Mouse (Mus musculus): ENCODE measurements around the gene Hbb-bh2. TPM values are rescaled to one million over a fixed set of nuclear protein-coding genes. Genes with fewer than 3 reads are reported as not detected.
"Not testable (repeated sequence)": the region's sequence is repeated elsewhere in the genome, so short reads cannot be mapped to it uniquely, and the experiment has no call there.

The Hbb-bh2 gene
- total RNA-seq, 2 experiments from 2014 or later = not detected

DNA sequence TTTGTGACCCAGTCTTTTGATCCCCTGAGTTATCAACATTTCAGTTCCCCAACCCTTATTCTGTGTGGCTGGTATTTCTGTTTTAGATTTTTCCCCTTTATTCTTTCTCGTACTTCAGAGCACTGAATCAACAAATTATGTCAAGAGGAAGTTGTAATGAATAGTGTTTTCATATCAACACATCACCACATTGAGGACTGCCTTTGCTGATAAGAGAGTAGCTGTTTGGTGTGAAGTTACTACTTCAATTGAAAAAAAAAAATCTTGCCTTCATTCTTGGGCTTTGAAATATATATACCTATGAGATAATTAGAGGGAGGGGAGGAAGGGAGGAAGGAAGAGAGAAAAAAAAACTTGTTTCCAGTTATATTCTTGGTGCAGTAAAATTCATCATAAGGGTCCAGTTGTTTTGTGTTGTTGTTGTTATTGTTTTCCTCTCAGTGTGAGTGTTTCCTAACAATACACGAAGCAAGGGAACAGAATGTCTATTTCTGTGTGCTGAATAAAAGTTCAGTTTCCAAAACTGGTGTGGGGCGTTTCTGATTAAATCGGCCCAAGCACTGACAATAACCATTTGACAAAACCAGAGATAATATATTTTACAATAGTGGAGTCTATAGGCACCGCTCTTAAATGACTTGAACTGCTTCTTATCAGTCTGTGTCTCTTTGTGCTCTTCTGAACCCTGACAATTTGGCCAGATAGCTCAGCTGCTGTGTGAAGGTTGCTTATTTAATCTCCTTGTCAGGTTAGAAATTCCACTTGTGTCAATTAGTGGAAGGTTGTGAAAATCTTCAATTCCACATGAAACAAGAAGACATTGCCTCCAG is 31.1 kb downstream of the Hbb-bh2 start:
- Histone ChIP-seq H3K27ac (no peak overlapping the region), H3K4me3 (no peak overlapping the region)
- TF ChIP-seq CTCF (IDR thresholded peaks at IDR 0.05) = no peak
- DNase-seq = no peak
- intact Hi-C loops (cut with DNase I) = no loop called here

GRCm38 (mm10) chr7:103808120-103808519 is 32.2 kb downstream of the Hbb-bh2 start:
- H3K4me3 ChIP-seq; intact Hi-C loops (cut with DNase I); DNase-seq; H3K27ac ChIP-seq: not testable (repeated sequence)

GRCm38 (mm10) chr7:103806856-103807255 is 33.5 kb downstream of the Hbb-bh2 start:
- peak; percentile 45 for TF ChIP-seq CTCF (IDR thresholded peaks at IDR 0.05)
- intact Hi-C loops (cut with DNase I) = no loop called here
- no peak overlapping the region for H3K4me3 ChIP-seq
- no peak overlapping the region for H3K27ac ChIP-seq
- DNase-seq = no peak

DNA sequence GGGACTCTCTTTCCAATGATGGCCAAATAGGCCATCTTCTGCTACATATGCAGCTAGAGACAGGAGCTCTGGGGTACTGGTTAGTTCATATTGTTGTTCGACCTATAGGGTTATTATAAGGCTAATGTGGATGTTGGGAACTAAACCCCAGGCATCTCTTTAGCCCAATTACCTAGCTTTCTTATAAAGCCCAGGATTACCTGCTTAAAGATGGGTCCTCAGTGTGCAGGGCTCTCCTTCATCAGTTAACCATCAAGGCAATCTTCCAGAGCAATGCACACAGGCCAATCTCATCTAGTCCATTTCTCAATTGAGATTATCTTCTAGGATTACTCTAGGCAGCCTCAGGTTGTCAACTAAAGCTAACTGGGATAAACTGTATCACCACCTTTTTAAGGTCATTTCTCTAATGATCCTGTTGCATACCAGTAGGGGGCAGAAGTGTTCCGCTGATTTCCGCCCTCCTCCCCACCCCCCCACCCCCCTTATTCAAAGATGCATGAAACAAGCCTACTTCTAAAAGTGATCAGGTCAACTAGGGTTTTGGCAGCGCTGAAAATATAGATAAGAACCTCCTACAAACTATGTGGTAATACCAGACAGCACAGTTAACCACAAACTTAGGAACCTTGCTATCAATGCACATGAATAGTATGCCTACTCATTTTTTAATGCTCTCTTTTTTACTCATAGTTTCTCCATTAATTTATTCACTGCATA is 47.5 kb downstream of the Hbb-bh2 start:
- TF ChIP-seq CTCF (IDR thresholded peaks at IDR 0.05) = peak; percentile 8; the same call in 1 of the 2 replicates
- H3K27ac ChIP-seq = no peak overlapping the region
- no peak for DNase-seq
- intact Hi-C loops (cut with DNase I) = no loop called here
- H3K4me3 ChIP-seq = no peak overlapping the region

- Histone ChIP-seq H3K4me3 (no peak within 1 kb of the TSS), H3K27ac (no peak within 1 kb of the TSS)
- no peak for TF ChIP-seq CTCF (IDR thresholded peaks at IDR 0.05)
- DNase-seq = no peak
- intact Hi-C loops (cut with DNase I) = no loop called here
Measured at GRCm38 (mm10) chr7:103791721-103792120, 48.6 kb downstream of the Hbb-bh2 start, which contains the start of gene Olfr67. TSS of gene Olfr67 (minus strand) at chr7:103791821.

Other genes with a start within 250 kb of the Hbb-bh2 start
- gene Olfr619, start 239.9 kb downstream of the Hbb-bh2 start, total RNA-seq (2021) = not detected
- not detected for gene Olfr620, start 228.0 kb downstream of the Hbb-bh2 start, total RNA-seq (2021)
- not detected for gene Olfr622, start 197.8 kb downstream of the Hbb-bh2 start, total RNA-seq (2021)
- not detected for gene Olfr623, start 176.8 kb downstream of the Hbb-bh2 start, total RNA-seq (2021)
- gene Olfr624, start 169.3 kb downstream of the Hbb-bh2 start, total RNA-seq (2021) = not detected
- not detected for gene Olfr625-ps1, start 157.8 kb downstream of the Hbb-bh2 start, total RNA-seq (2021)
- gene Olfr243, start 125.8 kb downstream of the Hbb-bh2 start, total RNA-seq (2021) = not detected
- gene Olfr628, start 110.1 kb downstream of the Hbb-bh2 start, total RNA-seq (2021) = not detected
- gene Olfr629, start 95.6 kb downstream of the Hbb-bh2 start, total RNA-seq (2021) = not detected
- not detected for gene Olfr630, start 83.2 kb downstream of the Hbb-bh2 start, total RNA-seq (2021)
- not detected for gene Olfr69, start 68.9 kb downstream of the Hbb-bh2 start, total RNA-seq (2021)
- not detected for gene Olfr68, start 60.8 kb downstream of the Hbb-bh2 start, total RNA-seq (2021)
- gene Olfr67, start 48.7 kb downstream of the Hbb-bh2 start, total RNA-seq (2021) = not detected
- 10 to 100 TPM; 20.6 to 29.2 TPM for gene Hbb-bt, start 26.5 kb downstream of the Hbb-bh2 start, total RNA-seq (2021)
- gene Hbb-bs, start 12.4 kb downstream of the Hbb-bh2 start, total RNA-seq (2021) = 100 to 1,000 TPM; 210 to 301 TPM
- gene Hbb-bh1, start 2.6 kb upstream of the Hbb-bh2 start, total RNA-seq (2021) = not detected
- gene Hbb-y, start 12.7 kb upstream of the Hbb-bh2 start, total RNA-seq (2021) = not detected
- not detected for gene Olfr66, start 45.7 kb upstream of the Hbb-bh2 start, total RNA-seq (2021)
- not detected for gene Olfr64, start 54.0 kb upstream of the Hbb-bh2 start, total RNA-seq (2021)
- not detected for gene Olfr65, start 63.0 kb upstream of the Hbb-bh2 start, total RNA-seq (2021)
- gene Olfr631, start 88.3 kb upstream of the Hbb-bh2 start, total RNA-seq (2021) = not detected
- gene Olfr632, start 93.8 kb upstream of the Hbb-bh2 start, total RNA-seq (2021) = not detected
- gene Olfr633, start 103.9 kb upstream of the Hbb-bh2 start, total RNA-seq (2021) = not detected
- not detected for gene Olfr635, start 130.6 kb upstream of the Hbb-bh2 start, total RNA-seq (2021)
- not detected for gene Olfr638, start 158.2 kb upstream of the Hbb-bh2 start, total RNA-seq (2021)
- under 1 TPM in 1 of 2 experiments, not detected in 1; 0.03 TPM for gene Olfr639, start 176.8 kb upstream of the Hbb-bh2 start, total RNA-seq (2021)
- gene Olfr640, start 185.1 kb upstream of the Hbb-bh2 start, total RNA-seq (2021) = not detected
- not detected for gene Olfr641, start 194.9 kb upstream of the Hbb-bh2 start, total RNA-seq (2021)
- gene Olfr642, start 212.1 kb upstream of the Hbb-bh2 start, total RNA-seq (2021) = not detected
- gene 4930516K23Rik, start 220.9 kb upstream of the Hbb-bh2 start, total RNA-seq (2021) = not detected
- gene Olfr644, start 231.3 kb upstream of the Hbb-bh2 start, total RNA-seq (2021) = not detected
- gene Olfr645, start 244.9 kb upstream of the Hbb-bh2 start, total RNA-seq (2021) = not detected